Mouse (Mus musculus) left cerebral cortex, adult 8-10 months (tissue): Measurements from ENCODE around the gene Phb. TPM values are rescaled to one million over a fixed set of nuclear protein-coding genes. Genes with fewer than 3 reads are reported as not detected.
A peak's percentile ranks its signal among the peaks of the same experiment; 100 is the strongest.
"Not testable (repeated sequence)": the region's sequence is repeated elsewhere in the genome, so short reads cannot be mapped to it uniquely, and the experiment has no call there.

ENCODE experiments used
- DNase-seq, 2 experiments: peaks; one replicate each; pipeline ENCODE4 v3.0.0; 2022; ENCODE audit warnings: low spot score in 2 of 2
- total RNA-seq, 4 experiments: library from RNA; stranded (reverse); gene quantifications; 2 replicates each; pipeline ENCODE4 v1.2.4; 2022

The Phb gene
- total RNA-seq, 4 experiments from 2014 or later, result 83.8 to 107 (median 94.7) TPM

GRCm38 (mm10) chr11:95650001-95650400, 16.8 kb upstream of the Phb start:
- no peak for DNase-seq

GRCm38 (mm10) chr11:95650981-95651380, 15.8 kb upstream of the Phb start:
- DNase-seq, result no peak

- no peak for DNase-seq
Observed at GRCm38 (mm10) chr11:95657449-95657848, 9.3 kb upstream of the Phb start.

GRCm38 (mm10) chr11:95667177-95667576, 420 bp downstream of the Phb start:
- no peak for DNase-seq

GRCm38 (mm10) chr11:95668086-95668485, 1.3 kb downstream of the Phb start:
- DNase-seq, result not testable (repeated sequence)

GRCm38 (mm10) chr11:95675498-95675897, 8.7 kb downstream of the Phb start:
- no peak for DNase-seq

- DNase-seq, result peak; percentile 23 to 35
Observed at GRCm38 (mm10) chr11:95676307-95676706, 9.6 kb downstream of the Phb start.

GRCm38 (mm10) chr11:95677925-95678701, 11.4 kb downstream of the Phb start:
- no peak for DNase-seq

- DNase-seq, result no peak
Observed at GRCm38 (mm10) chr11:95681995-95682601, 15.3 kb downstream of the Phb start.

- no peak for DNase-seq
Observed at GRCm38 (mm10) chr11:95682946-95683345, 16.2 kb downstream of the Phb start.

GRCm38 (mm10) chr11:95686031-95686430, 19.3 kb downstream of the Phb start:
- DNase-seq, result peak; percentile 57 to 62

GRCm38 (mm10) chr11:95687084-95687656, 20.4 kb downstream of the Phb start:
- DNase-seq, result no peak

- no peak for DNase-seq
Observed at GRCm38 (mm10) chr11:95688515-95688914, 21.8 kb downstream of the Phb start.

GRCm38 (mm10) chr11:95688981-95689380, 22.2 kb downstream of the Phb start:
- no peak for DNase-seq

GRCm38 (mm10) chr11:95689544-95689943, 22.8 kb downstream of the Phb start:
- no peak for DNase-seq

GRCm38 (mm10) chr11:95698541-95698940, 31.8 kb downstream of the Phb start:
- no peak for DNase-seq

- no peak for DNase-seq
Observed at GRCm38 (mm10) chr11:95700778-95701739, 34.3 kb downstream of the Phb start.

- DNase-seq, result no peak
Observed at GRCm38 (mm10) chr11:95704032-95704969, 37.5 kb downstream of the Phb start.

GRCm38 (mm10) chr11:95704970-95705330, 38.2 kb downstream of the Phb start:
- DNase-seq, result no peak

- no peak for DNase-seq
Observed at GRCm38 (mm10) chr11:95709534-95710040, 42.8 kb downstream of the Phb start.
